Mouse (Mus musculus): ENCODE measurements around the gene Satl1.

DNA sequence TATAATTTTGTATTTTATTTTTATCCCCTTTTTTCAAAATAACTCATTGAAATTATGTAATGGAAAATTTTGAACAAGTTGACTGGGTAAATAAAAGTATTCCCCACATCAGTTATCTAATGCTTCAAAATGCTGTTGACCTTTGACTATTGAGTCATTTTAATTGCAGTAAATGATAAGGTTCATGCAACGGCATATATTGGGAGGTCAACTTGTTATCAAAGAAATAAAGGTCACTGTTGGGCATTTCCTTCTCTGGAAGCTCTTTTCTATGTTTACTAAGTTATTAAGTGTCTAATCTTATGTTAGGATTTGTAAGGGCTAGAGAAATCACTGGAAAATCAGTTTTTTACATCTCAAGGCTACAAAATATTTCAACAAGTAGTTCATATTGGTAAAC, 31.0 kb upstream of the Satl1 start:
- TF ChIP-seq CTCF (IDR thresholded peaks at IDR 0.05; ENCODE audit: low read depth): no peak
- TF ChIP-seq EP300 (IDR thresholded peaks at IDR 0.05; ENCODE audit: low read depth): no peak
